Mouse (Mus musculus) ES-Bruce4 (cell line): ENCODE measurements around the gene Gm11627.

Experiments used
- CTCF ChIP-seq: IDR thresholded peaks from one replicate; pipeline ENCODE4 v1.8.1; 2011; ENCODE audit warnings: low read depth, low read length
- EP300 ChIP-seq: IDR thresholded peaks from 2 replicates; pipeline ENCODE4 v1.6.1; 2011; ENCODE audit warnings: low read depth, low read length; ENCODE audit not compliant: insufficient read depth
- POLR2A ChIP-seq: IDR thresholded peaks from one replicate; pipeline ENCODE4 v1.8.1; 2011; ENCODE audit warnings: low read length; ENCODE audit not compliant: insufficient read depth

- TF ChIP-seq CTCF = no peak
- TF ChIP-seq POLR2A = no peak
- TF ChIP-seq EP300 = no peak
Measured at GRCm38 (mm10) chr11:102551176-102551575, 28.1 kb downstream of the Gm11627 start.
